ENCODE assay signal across 11 mouse cellular contexts in the genomic region with DNA sequence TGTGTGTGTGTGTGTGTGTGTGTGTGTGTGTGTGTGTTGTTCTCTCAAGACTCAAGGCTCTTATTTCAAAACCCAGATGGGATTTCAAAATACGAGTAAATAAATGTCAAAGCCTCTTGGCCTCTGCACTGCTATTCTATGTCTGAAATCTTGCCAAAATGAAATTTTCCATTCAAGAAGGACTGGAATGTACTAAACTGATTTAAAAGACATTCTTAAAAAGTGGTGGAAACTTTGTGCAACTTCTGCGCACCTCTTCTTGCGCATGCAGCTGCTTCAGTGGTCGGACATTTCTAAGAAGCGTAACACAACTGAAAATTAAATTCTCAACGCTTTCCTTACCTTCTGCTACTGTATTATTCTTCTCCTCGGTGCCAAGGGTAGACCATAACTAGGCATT. TPM values are rescaled to one million over a fixed set of nuclear protein-coding genes. Genes with fewer than 3 reads are reported as not detected.
DNase-seq lines count a peak whose midpoint lies in the region; ATAC-seq and TF ChIP-seq lines count a peak whose summit lies in the region.
"Had no signal": no experiment of that assay in that cellular context is flagged by ENCODE, and none has a peak within 500 bp of the region (broad histone marks: within the 10 kb centered on the region; RNA-seq: fewer than 3 reads in every experiment).

No protein-coding gene starts in this region.

- H3K27ac ChIP-seq in intestine, embryonic 14.5 days (ENCODE audit: low read depth), result no peak overlapping the region
- H3K27ac ChIP-seq in intestine, postnatal 0 days (ENCODE audit: low read depth, low read length), result no peak overlapping the region
- peak overlapping the region; percentile 56 for H3K27ac ChIP-seq in embryonic facial prominence, embryonic 15.5 days (replicated peaks)

- H3K9me3 ChIP-seq in intestine, embryonic 14.5 days (ENCODE audit: control insufficient read depth, low read length), result no peaks in the 10 kb centered on the region
- H3K9me3 ChIP-seq in intestine, postnatal 0 days (ENCODE audit: control insufficient read depth), result no peaks in the 10 kb centered on the region
- no peaks in the 10 kb centered on the region for H3K9me3 ChIP-seq in embryonic facial prominence, embryonic 15.5 days (replicated peaks)
- H3K9me3 ChIP-seq: forebrain, embryonic 10.5 days had no signal

- WGBS in intestine, embryonic 14.5 days, result 72% methylated on average over 7 of the region's 7 CpGs
- WGBS in intestine, postnatal 0 days, result 70% methylated on average over 7 of the region's 7 CpGs
- whole genome bisulfite sequencing in embryonic facial prominence, embryonic 15.5 days, result 38% methylated on average over 7 of the region's 7 CpGs

- peak overlapping the region; percentile 97; the same call in 1 of the 2 replicates for H3K4me2 ChIP-seq in intestine, embryonic 14.5 days (ENCODE audit: low read length)
- H3K4me2 ChIP-seq in intestine, postnatal 0 days (replicated peaks; ENCODE audit: low read depth), result no peak overlapping the region
- H3K4me2 ChIP-seq in embryonic facial prominence, embryonic 15.5 days (replicated peaks), result peak overlapping the region; percentile 97

- no peak for DNase-seq in intestine, embryonic 14.5 days (ENCODE audit: low spot score)
- DNase-seq in adipocyte (ENCODE audit: low spot score), result peak; percentile 78
- DNase-seq in lung, postnatal 25 days (ENCODE audit: low spot score), result peak; percentile 60
- DNase-seq in left cerebral cortex, adult 18-20 months (ENCODE audit: low spot score in 2 of 2), result no peak
- DNase-seq in right cerebral cortex, adult 18-20 months, result no peak
- no peak for DNase-seq in urinary bladder, adult 18-20 months (ENCODE audit: low spot score in 2 of 2)
- DNase-seq: cerebellum, adult 11 months; liver, postnatal 0 days had no signal

- no peaks in the 10 kb centered on the region for H3K36me3 ChIP-seq in intestine, embryonic 14.5 days (ENCODE audit: control insufficient read depth, insufficient read depth, low read length)
- H3K36me3 ChIP-seq in intestine, postnatal 0 days (ENCODE audit: control insufficient read depth, insufficient read depth), result no peaks in the 10 kb centered on the region
- H3K36me3 ChIP-seq in embryonic facial prominence, embryonic 15.5 days, result no peaks in the 10 kb centered on the region
- H3K36me3 ChIP-seq: forebrain, embryonic 10.5 days had no signal

- no peak overlapping the region for H3K9ac ChIP-seq in intestine, embryonic 14.5 days (ENCODE audit: low read length)
- no peak overlapping the region for H3K9ac ChIP-seq in intestine, postnatal 0 days (ENCODE audit: low read depth, low read length)
- H3K9ac ChIP-seq in embryonic facial prominence, embryonic 15.5 days, result no peak overlapping the region
- H3K9ac ChIP-seq: liver, postnatal 0 days had no signal

- no peak for TF ChIP-seq CTCF in intestine, postnatal 0 days (IDR thresholded peaks at IDR 0.05; ENCODE audit: low read depth)

- H3K27me3 ChIP-seq in intestine, embryonic 14.5 days (replicated peaks; ENCODE audit: control insufficient read depth, insufficient read depth, low read length), result no peaks in the 10 kb centered on the region
- H3K27me3 ChIP-seq in intestine, postnatal 0 days (replicated peaks; ENCODE audit: control insufficient read depth, insufficient read depth, low read length), result no peaks in the 10 kb centered on the region
- H3K27me3 ChIP-seq in embryonic facial prominence, embryonic 15.5 days, result no peaks in the 10 kb centered on the region

- H3K4me1 ChIP-seq in intestine, embryonic 14.5 days (replicated peaks; ENCODE audit: control insufficient read depth, insufficient read depth, low read length), result 0 out of 2 replicates have a peak, but pooled peaks cover 3% of the 10 kb centered on the region
- H3K4me1 ChIP-seq in intestine, postnatal 0 days (replicated peaks; ENCODE audit: control insufficient read depth, insufficient read depth, low read length), result no peaks in the 10 kb centered on the region
- H3K4me1 ChIP-seq in embryonic facial prominence, embryonic 15.5 days, result 0 out of 2 replicates have a peak, but pooled peaks cover 4% of the 10 kb centered on the region

- no peak overlapping the region for H3K4me3 ChIP-seq in intestine, embryonic 14.5 days (ENCODE audit: low read depth, low read length)
- no peak overlapping the region for H3K4me3 ChIP-seq in intestine, postnatal 0 days (ENCODE audit: low read depth, low read length)
- peak overlapping the region; percentile 66 for H3K4me3 ChIP-seq in embryonic facial prominence, embryonic 15.5 days (replicated peaks)

- no peak for ATAC-seq in intestine, embryonic 14.5 days (replicated peaks; ENCODE audit: low FRiP score, low TSS enrichment, low read depth)
- no peak for ATAC-seq in intestine, postnatal 0 days
- no peak for ATAC-seq in embryonic facial prominence, embryonic 15.5 days (ENCODE audit: insufficient number of reproducible peaks, low FRiP score, low TSS enrichment, low read depth)

RNA-seq across cellular contexts. Expression of a gene that starts 1.9 kb away (rescaled TPM):
- polyA plus RNA-seq in intestine, embryonic 14.5 days (2014; fragmentation: Nextera tagmentation; extraction: Ambion mirVana), result 48.1 and 58.1 TPM in 2 replicates
- 18.5 and 18.6 TPM in 2 replicates for polyA plus RNA-seq in intestine, postnatal 0 days (2015; fragmentation: Nextera tagmentation; extraction: Ambion mirVana)
- 18.2 and 20.7 TPM in 2 replicates for polyA plus RNA-seq in embryonic facial prominence, embryonic 15.5 days (2015; fragmentation: Nextera tagmentation; extraction: Ambion mirVana)
- 10 to 100 TPM; 60.7 to 61.6 TPM for total RNA-seq in left cerebral cortex, adult 18-20 months (2021)

Comparison
In these comparisons a context has a peak if more than half of its experiments do, and no peak if none do; other contexts are left out.
1. DNase-seq: peak in adipocyte (single experiment) and lung, postnatal 25 days (single experiment); none in intestine, embryonic 14.5 days (single experiment), left cerebral cortex, adult 18-20 months (0 of 2), right cerebral cortex, adult 18-20 months (single experiment) and urinary bladder, adult 18-20 months (0 of 2).